Mouse (Mus musculus) liver, embryonic 16.5 days (tissue): Measurements from ENCODE around the gene Ccdc34. TPM values are rescaled to one million over a fixed set of nuclear protein-coding genes. Genes with fewer than 3 reads are reported as not detected.

ENCODE experiments used
- ATAC-seq: fragments of 200-750 bp; cut with Nextera tagmentation; 2 replicates; pipeline ENCODE4 v1.8.0; 2017; ENCODE audit warnings: low read depth, mild to moderate bottlenecking, moderate number of reproducible peaks, moderate library complexity
- H3K27ac ChIP-seq: fragments of 300-500 bp; sonication (generic); 2 replicates; pipeline ENCODE4 v1.5.1; 2014; ENCODE audit warnings: mild to moderate bottlenecking, low read length
- H3K27me3 ChIP-seq: fragments of 300-500 bp; sonication (generic); 2 replicates; pipeline ENCODE4 v1.6.1; 2014; ENCODE audit warnings: low read depth, low read length, mixed read lengths; ENCODE audit not compliant: control insufficient read depth, insufficient read depth
- H3K36me3 ChIP-seq: fragments of 300-500 bp; sonication (generic); 2 replicates; pipeline ENCODE4 v1.6.1; 2014; ENCODE audit warnings: mild to moderate bottlenecking; ENCODE audit not compliant: control insufficient read depth, insufficient read depth
- H3K4me1 ChIP-seq: fragments of 300-500 bp; sonication (generic); 2 replicates; pipeline ENCODE4 v1.6.1; 2014; ENCODE audit warnings: low read depth, low read length, mixed read lengths; ENCODE audit not compliant: control insufficient read depth
- H3K4me2 ChIP-seq: fragments of 300-500 bp; sonication (generic); 2 replicates; pipeline ENCODE4 v1.6.1; 2014; ENCODE audit warnings: low read depth, low read length, mixed read lengths
- H3K4me3 ChIP-seq: fragments of 300-500 bp; sonication (generic); 2 replicates; pipeline ENCODE4 v1.5.1; 2014; ENCODE audit warnings: low read depth, mild to moderate bottlenecking, low read length
- H3K9ac ChIP-seq: fragments of 300-500 bp; sonication (generic); 2 replicates; pipeline ENCODE4 v1.6.1; 2014; ENCODE audit warnings: low read depth, low read length
- H3K9me3 ChIP-seq: fragments of 300-500 bp; sonication (generic); replicated peaks from 2 replicates; pipeline ENCODE4 v1.6.1; 2016; ENCODE audit warnings: low read length; ENCODE audit not compliant: control insufficient read depth
- WGBS: fragments of 180-500 bp; shearing (Covaris S2); extraction: QIAGEN DNeasy Blood & Tissue Kit; methylation state at CpG from one replicate; pipeline ENCODE4 v1.1.7; 2014; ENCODE audit not compliant: insufficient replicate concordance; 5-methylcytosine and 5-hydroxymethylcytosine counted together
- polyA plus RNA-seq: library from polyadenylated mRNA; unstranded; fragments of >200 nt; fragmentation: Nextera tagmentation; extraction: Ambion mirVana; gene quantifications from 2 replicates; pipeline ENCODE4 v1.2.1, GENCODE M21; 2015

Gene Ccdc34
- polyA plus RNA-seq, 1 experiment from 2014 or later, result 18.1 TPM

- no peak for ATAC-seq
- Histone ChIP-seq H3K4me2 (no peak overlapping the region), H3K27ac (no peak overlapping the region), H3K9me3 (no peaks in the 10 kb centered on the region), H3K9ac (no peak overlapping the region), H3K4me1 (no peaks in the 10 kb centered on the region; the same call in 1 of the 2 replicates), H3K36me3 (peaks cover 10% of the 10 kb centered on the region), H3K27me3 (no peaks in the 10 kb centered on the region), H3K4me3 (no peak overlapping the region)
- WGBS, result 81% methylated on average over 5 of the region's 5 CpGs
Measured at GRCm38 (mm10) chr2:110038341-110038740, 20.7 kb downstream of the Ccdc34 start.

- H3K27me3 ChIP-seq, result no peaks in the 10 kb centered on the region
- no peak overlapping the region for H3K9ac ChIP-seq
- no peak overlapping the region for H3K27ac ChIP-seq
- H3K4me1 ChIP-seq, result no peaks in the 10 kb centered on the region
- H3K4me3 ChIP-seq, result no peak overlapping the region
- ATAC-seq, result no peak
- H3K9me3 ChIP-seq, result no peaks in the 10 kb centered on the region
- peaks cover 2% of the 10 kb centered on the region for H3K36me3 ChIP-seq
- 82% methylated on average over 5 of the region's 5 CpGs for WGBS
- H3K4me2 ChIP-seq, result no peak overlapping the region
Measured at GRCm38 (mm10) chr2:110042861-110043760, 25.5 kb downstream of the Ccdc34 start.

DNA sequence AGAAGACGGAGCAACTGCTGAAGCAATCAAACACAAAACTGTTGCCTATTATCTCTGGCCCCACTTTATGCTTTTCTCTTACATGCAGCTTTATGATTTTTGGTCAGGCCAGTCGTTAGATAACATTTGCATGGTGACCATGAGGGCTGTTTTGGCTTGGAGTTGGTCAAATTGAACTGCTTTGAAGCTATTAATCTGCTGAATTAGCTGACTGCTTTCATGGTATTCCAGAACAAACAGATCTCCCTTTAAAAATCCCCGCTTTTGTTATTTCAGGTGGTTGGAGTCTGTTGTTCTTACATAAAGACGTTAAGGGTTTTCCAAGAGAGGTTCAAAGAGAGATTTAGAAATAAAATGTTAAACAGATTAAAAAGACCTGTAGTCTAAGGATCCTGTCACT, 40.8 kb downstream of the Ccdc34 start:
- Histone ChIP-seq H3K27me3 (no peaks in the 10 kb centered on the region), H3K4me1 (no peaks in the 10 kb centered on the region), H3K9ac (no peak overlapping the region), H3K4me3 (no peak overlapping the region), H3K36me3 (no peaks in the 10 kb centered on the region), H3K27ac (no peak overlapping the region), H3K9me3 (no peaks in the 10 kb centered on the region), H3K4me2 (no peak overlapping the region)
- 58% methylated on average over 4 of the region's 4 CpGs for WGBS
- ATAC-seq, result no peak

- Histone ChIP-seq H3K27ac (no peak overlapping the region), H3K36me3 (no peaks in the 10 kb centered on the region), H3K9me3 (no peaks in the 10 kb centered on the region), H3K4me1 (no peaks in the 10 kb centered on the region), H3K4me3 (no peak overlapping the region), H3K9ac (no peak overlapping the region), H3K4me2 (no peak overlapping the region), H3K27me3 (no peaks in the 10 kb centered on the region)
- ATAC-seq, result no peak
- WGBS, result 65% methylated on average over 1 of the region's 1 CpGs
Measured at GRCm38 (mm10) chr2:110063131-110063530, 45.5 kb downstream of the Ccdc34 start.

GRCm38 (mm10) chr2:110068916-110069315, 51.3 kb downstream of the Ccdc34 start:
- H3K4me1 ChIP-seq, result no peaks in the 10 kb centered on the region
- H3K9me3 ChIP-seq, result no peaks in the 10 kb centered on the region
- H3K4me2 ChIP-seq, result no peak overlapping the region
- no peak overlapping the region for H3K4me3 ChIP-seq
- no peak overlapping the region for H3K27ac ChIP-seq
- H3K36me3 ChIP-seq, result no peaks in the 10 kb centered on the region
- no peak overlapping the region for H3K9ac ChIP-seq
- H3K27me3 ChIP-seq, result no peaks in the 10 kb centered on the region
- no peak for ATAC-seq

DNA sequence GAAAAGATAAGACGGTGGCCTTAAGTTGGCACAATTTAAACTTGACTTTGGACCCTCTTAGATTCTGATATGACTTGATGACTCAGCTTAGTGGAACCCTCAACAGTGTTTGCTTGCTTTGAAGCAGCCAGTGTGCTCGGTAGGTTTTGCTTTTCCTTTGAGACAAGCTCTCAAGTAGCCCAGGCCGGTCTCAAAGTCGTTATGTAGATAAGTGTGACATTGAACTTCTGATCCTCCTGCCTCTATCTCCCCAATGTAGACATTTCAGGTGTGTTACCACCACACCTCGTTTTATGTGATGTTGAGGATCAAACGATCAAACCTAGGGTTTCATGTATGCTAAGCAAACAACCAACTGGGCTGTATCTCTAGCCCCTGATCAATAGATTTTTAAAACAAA, 55.4 kb downstream of the Ccdc34 start:
- 56% methylated on average over 6 of the region's 6 CpGs for WGBS
- Histone ChIP-seq H3K9ac (no peak overlapping the region), H3K4me3 (no peak overlapping the region), H3K4me1 (no peaks in the 10 kb centered on the region; the same call in 1 of the 2 replicates), H3K36me3 (no peaks in the 10 kb centered on the region), H3K27ac (no peak overlapping the region), H3K4me2 (no peak overlapping the region), H3K27me3 (no peaks in the 10 kb centered on the region), H3K9me3 (no peaks in the 10 kb centered on the region)
- no peak for ATAC-seq

- Histone ChIP-seq H3K4me1 (no peaks in the 10 kb centered on the region; the same call in 1 of the 2 replicates), H3K9me3 (no peaks in the 10 kb centered on the region), H3K4me2 (no peak overlapping the region), H3K9ac (no peak overlapping the region), H3K36me3 (no peaks in the 10 kb centered on the region), H3K27me3 (no peaks in the 10 kb centered on the region), H3K27ac (no peak overlapping the region), H3K4me3 (no peak overlapping the region)
- no peak for ATAC-seq
- 73% methylated on average over 6 of the region's 6 CpGs for WGBS
Measured at GRCm38 (mm10) chr2:110074646-110075452, 57.2 kb downstream of the Ccdc34 start.

GRCm38 (mm10) chr2:110077240-110077639, 59.6 kb downstream of the Ccdc34 start:
- H3K36me3 ChIP-seq, result no peaks in the 10 kb centered on the region
- H3K4me1 ChIP-seq, result no peaks in the 10 kb centered on the region; the same call in 1 of the 2 replicates
- H3K4me2 ChIP-seq, result no peak overlapping the region
- ATAC-seq, result no peak
- H3K9ac ChIP-seq, result no peak overlapping the region
- no peak overlapping the region for H3K27ac ChIP-seq
- H3K27me3 ChIP-seq, result no peaks in the 10 kb centered on the region
- 26% methylated on average over 2 of the region's 2 CpGs for WGBS
- no peak overlapping the region for H3K4me3 ChIP-seq
- H3K9me3 ChIP-seq, result no peaks in the 10 kb centered on the region

GRCm38 (mm10) chr2:110077655-110078054, 60.0 kb downstream of the Ccdc34 start:
- Histone ChIP-seq H3K4me1 (no peaks in the 10 kb centered on the region; the same call in 1 of the 2 replicates), H3K9ac (no peak overlapping the region), H3K27me3 (no peaks in the 10 kb centered on the region), H3K27ac (no peak overlapping the region), H3K4me2 (no peak overlapping the region), H3K4me3 (no peak overlapping the region), H3K9me3 (no peaks in the 10 kb centered on the region), H3K36me3 (no peaks in the 10 kb centered on the region)
- no peak for ATAC-seq
- 57% methylated on average over 2 of the region's 2 CpGs for WGBS
